Mouse (Mus musculus): ENCODE results near the gene Pprc1. TPM values are rescaled to one million over a fixed set of nuclear protein-coding genes. Genes with fewer than 3 reads are reported as not detected.

Pprc1 gene
- polyA plus RNA-seq, 1 experiment from 2014 or later: 55.2 TPM

- peak overlapping the region; percentile 87 for H3K9ac ChIP-seq (ENCODE audit: low read length)
- peak overlapping the region; percentile 89 for H3K4me3 ChIP-seq (ENCODE audit: low read depth, low read length)
- H3K27ac ChIP-seq (replicated peaks; ENCODE audit: low read depth, low read length): peak overlapping the region; percentile 80
- H3K27me3 ChIP-seq (ENCODE audit: control insufficient read depth, insufficient read depth, low read length): no peaks in the 10 kb centered on the region
- 0 out of 2 replicates have a peak, but pooled peaks cover 6% of the 10 kb centered on the region for H3K4me1 ChIP-seq (ENCODE audit: control insufficient read depth, insufficient read depth, low read length)
- under 1% methylated on average over 52 of the region's 52 CpGs for WGBS
- H3K36me3 ChIP-seq (ENCODE audit: control insufficient read depth, insufficient read depth, low read length): peaks cover under 1% of the 10 kb centered on the region; the same call in 1 of the 2 replicates
- ATAC-seq (ENCODE audit: insufficient number of reproducible peaks, low FRiP score, low TSS enrichment, low read depth): peak; percentile 88
- peak; percentile 95 for DNase-seq (ENCODE audit: low spot score)
- H3K4me2 ChIP-seq (ENCODE audit: low read depth, severe bottlenecking): peak overlapping the region; percentile 73
- H3K9me3 ChIP-seq (ENCODE audit: control insufficient read depth, low read length): no peaks in the 10 kb centered on the region
These were observed 11.8 kb downstream of the Pprc1 start for GRCm38 (mm10) chr19:46056388-46056946.

DNA sequence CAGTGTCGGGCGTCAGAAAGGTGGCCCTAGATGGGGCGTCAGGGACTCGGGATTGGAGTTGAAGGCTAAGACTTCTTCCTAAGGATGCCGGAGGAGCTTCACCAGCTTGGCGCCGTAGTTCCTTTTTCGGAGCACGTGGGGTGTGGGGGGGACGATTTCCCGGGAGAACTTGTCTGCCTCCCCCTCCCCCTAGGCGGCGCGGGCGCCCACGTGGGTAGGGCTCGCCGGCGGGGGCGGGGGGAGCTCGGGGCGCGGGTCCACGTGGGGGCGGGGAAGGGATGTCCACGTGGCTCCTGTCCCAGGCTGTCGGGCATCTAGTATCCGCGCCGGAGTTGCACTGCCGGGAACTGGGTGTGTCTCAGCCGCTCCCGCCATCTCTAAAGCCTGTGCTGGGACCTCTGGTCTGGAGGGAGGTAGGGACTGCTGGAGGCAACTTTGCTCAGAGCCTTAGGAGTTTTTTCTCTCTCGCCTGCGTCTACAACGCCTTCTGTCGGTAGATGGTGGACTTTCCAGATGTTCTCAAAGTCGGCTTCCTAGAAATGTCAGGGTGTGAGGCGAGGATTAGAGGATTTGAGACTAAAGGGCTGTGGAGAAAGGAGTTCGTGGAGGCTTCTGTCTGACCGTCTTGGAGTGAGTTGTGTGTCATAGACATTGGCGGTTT lies 12.4 kb downstream of the Pprc1 start:
- Histone ChIP-seq H3K9me3 (ENCODE audit: control insufficient read depth, low read length) (no peaks in the 10 kb centered on the region), H3K4me1 (ENCODE audit: control insufficient read depth, insufficient read depth, low read length) (0 out of 2 replicates have a peak, but pooled peaks cover 6% of the 10 kb centered on the region), H3K36me3 (ENCODE audit: control insufficient read depth, insufficient read depth, low read length) (peaks cover 5% of the 10 kb centered on the region; the same call in 1 of the 2 replicates), H3K27me3 (ENCODE audit: control insufficient read depth, insufficient read depth, low read length) (no peaks in the 10 kb centered on the region), H3K4me2 (ENCODE audit: low read depth, severe bottlenecking) (peak overlapping the region; percentile 73), H3K4me3 (ENCODE audit: low read depth, low read length) (peak overlapping the region; percentile 89), H3K9ac (ENCODE audit: low read length) (peak overlapping the region; percentile 87), H3K27ac (replicated peaks; ENCODE audit: low read depth, low read length) (peak overlapping the region; percentile 80)
- DNase-seq (ENCODE audit: low spot score) (peak; percentile 89), ATAC-seq (ENCODE audit: insufficient number of reproducible peaks, low FRiP score, low TSS enrichment, low read depth) (peak; percentile 81)
- WGBS: under 1% methylated on average over 39 of the region's 42 CpGs

DNA sequence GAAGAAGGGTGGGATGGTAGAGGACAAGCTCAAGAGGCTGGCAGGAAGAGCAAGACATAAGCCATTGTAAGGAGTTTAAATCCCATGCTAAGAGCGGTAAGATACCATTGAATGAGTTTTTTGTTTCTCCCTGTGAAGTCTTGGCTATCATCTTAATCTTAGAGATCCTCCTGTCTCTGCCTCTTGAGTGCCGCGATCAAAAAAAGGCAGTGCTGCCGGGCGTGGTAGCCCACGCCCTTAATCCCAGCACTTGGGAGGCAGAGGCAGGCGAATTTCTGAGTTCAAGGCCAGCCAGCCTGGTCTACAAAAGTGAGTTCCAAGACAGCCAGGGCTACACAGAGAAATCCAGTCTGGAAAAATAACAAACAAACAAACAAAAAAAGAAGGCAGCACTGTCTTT lies 13.8 kb downstream of the Pprc1 start:
- DNase-seq (ENCODE audit: low spot score): no peak
- H3K4me1 ChIP-seq (ENCODE audit: control insufficient read depth, insufficient read depth, low read length): 0 out of 2 replicates have a peak, but pooled peaks cover 6% of the 10 kb centered on the region
- H3K27ac ChIP-seq (replicated peaks; ENCODE audit: low read depth, low read length): no peak overlapping the region
- WGBS: 92% methylated on average over 7 of the region's 7 CpGs
- no peak overlapping the region for H3K9ac ChIP-seq (ENCODE audit: low read length)
- H3K36me3 ChIP-seq (ENCODE audit: control insufficient read depth, insufficient read depth, low read length): peaks cover 16% of the 10 kb centered on the region
- no peak for ATAC-seq (ENCODE audit: insufficient number of reproducible peaks, low FRiP score, low TSS enrichment, low read depth)
- H3K4me2 ChIP-seq (ENCODE audit: low read depth, severe bottlenecking): no peak overlapping the region
- H3K4me3 ChIP-seq (ENCODE audit: low read depth, low read length): no peak overlapping the region
- H3K9me3 ChIP-seq (ENCODE audit: control insufficient read depth, low read length): no peaks in the 10 kb centered on the region
- H3K27me3 ChIP-seq (ENCODE audit: control insufficient read depth, insufficient read depth, low read length): no peaks in the 10 kb centered on the region

DNA sequence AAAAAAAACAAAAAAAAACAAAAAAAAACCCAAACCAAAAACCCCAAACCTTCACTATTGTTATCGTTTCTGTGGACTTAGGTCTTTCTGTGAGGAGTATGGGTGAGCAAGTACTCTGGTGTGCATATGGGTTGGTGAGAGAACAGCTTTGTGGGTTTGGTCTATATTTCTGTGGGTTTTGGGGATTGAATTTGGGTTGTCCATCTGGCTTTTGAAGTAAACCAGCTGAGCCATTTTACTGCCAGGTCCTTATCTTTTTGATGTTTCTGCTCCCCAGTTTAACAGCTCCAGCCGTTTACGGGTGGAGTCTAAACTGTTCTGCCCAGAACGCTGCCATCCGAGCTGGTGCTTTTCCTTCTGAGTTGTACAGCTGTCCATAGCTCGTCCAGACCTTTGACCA lies 16.2 kb downstream of the Pprc1 start:
- Histone ChIP-seq H3K4me2 (ENCODE audit: low read depth, severe bottlenecking) (no peak overlapping the region), H3K4me1 (ENCODE audit: control insufficient read depth, insufficient read depth, low read length) (0 out of 2 replicates have a peak, but pooled peaks cover 6% of the 10 kb centered on the region), H3K9ac (ENCODE audit: low read length) (no peak overlapping the region), H3K36me3 (ENCODE audit: control insufficient read depth, insufficient read depth, low read length) (peaks cover 34% of the 10 kb centered on the region), H3K27ac (replicated peaks; ENCODE audit: low read depth, low read length) (no peak overlapping the region), H3K4me3 (ENCODE audit: low read depth, low read length) (no peak overlapping the region), H3K9me3 (ENCODE audit: control insufficient read depth, low read length) (no peaks in the 10 kb centered on the region), H3K27me3 (ENCODE audit: control insufficient read depth, insufficient read depth, low read length) (no peaks in the 10 kb centered on the region)
- DNase-seq (ENCODE audit: low spot score) (no peak), ATAC-seq (ENCODE audit: insufficient number of reproducible peaks, low FRiP score, low TSS enrichment, low read depth) (no peak)
- WGBS: 58% methylated on average over 6 of the region's 6 CpGs

GRCm38 (mm10) chr19:46068054-46068453 lies 23.4 kb downstream of the Pprc1 start:
- 75% methylated on average over 10 of the region's 10 CpGs for WGBS
- no peaks in the 10 kb centered on the region for H3K27me3 ChIP-seq (ENCODE audit: control insufficient read depth, insufficient read depth, low read length)

DNA sequence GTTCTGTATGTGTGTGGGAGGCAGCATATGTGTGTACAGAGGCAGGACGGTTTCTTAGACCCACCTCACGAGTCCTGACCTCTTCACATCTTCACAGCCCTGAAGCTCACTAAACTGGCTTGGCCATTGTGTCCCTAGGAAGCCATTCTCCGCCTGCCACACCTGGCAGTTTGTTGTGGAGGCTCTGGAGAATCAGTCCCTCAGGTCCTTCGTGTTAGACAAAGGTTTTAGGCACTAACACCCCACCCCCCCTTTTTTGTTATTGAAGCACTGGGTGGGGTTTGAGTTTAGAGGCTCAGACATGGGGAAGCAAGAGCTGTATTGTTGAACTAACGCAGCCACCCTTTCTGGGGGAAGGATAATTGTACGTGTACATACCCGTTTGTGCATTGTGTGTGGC lies 28.6 kb downstream of the Pprc1 start:
- no peak overlapping the region for H3K9ac ChIP-seq (ENCODE audit: low read length)
- no peak overlapping the region for H3K4me2 ChIP-seq (ENCODE audit: low read depth, severe bottlenecking)
- ATAC-seq (ENCODE audit: insufficient number of reproducible peaks, low FRiP score, low TSS enrichment, low read depth) (no peak), DNase-seq (ENCODE audit: low spot score) (no peak)
- WGBS: 88% methylated on average over 7 of the region's 7 CpGs
- H3K36me3 ChIP-seq (ENCODE audit: control insufficient read depth, insufficient read depth, low read length): peaks cover 19% of the 10 kb centered on the region
- peaks cover 4% of the 10 kb centered on the region; the same call in 1 of the 2 replicates for H3K4me1 ChIP-seq (ENCODE audit: control insufficient read depth, insufficient read depth, low read length)
- no peaks in the 10 kb centered on the region for H3K9me3 ChIP-seq (ENCODE audit: control insufficient read depth, low read length)
- no peak overlapping the region for H3K4me3 ChIP-seq (ENCODE audit: low read depth, low read length)
- H3K27me3 ChIP-seq (ENCODE audit: control insufficient read depth, insufficient read depth, low read length): no peaks in the 10 kb centered on the region
- H3K27ac ChIP-seq (replicated peaks; ENCODE audit: low read depth, low read length): no peak overlapping the region

More at GRCm38 (mm10) chr19:46068054-46068453, 23.4 kb downstream of the Pprc1 start:
- Histone ChIP-seq H3K9me3 (ENCODE audit: control insufficient read depth, low read length) (no peaks in the 10 kb centered on the region), H3K4me3 (ENCODE audit: low read depth, low read length) (no peak overlapping the region), H3K4me1 (ENCODE audit: control insufficient read depth, insufficient read depth, low read length) (no peaks in the 10 kb centered on the region), H3K9ac (ENCODE audit: low read length) (no peak overlapping the region), H3K4me2 (ENCODE audit: low read depth, severe bottlenecking) (no peak overlapping the region), H3K27ac (replicated peaks; ENCODE audit: low read depth, low read length) (no peak overlapping the region), H3K36me3 (ENCODE audit: control insufficient read depth, insufficient read depth, low read length) (peaks cover 46% of the 10 kb centered on the region)
- no peak for ATAC-seq (ENCODE audit: insufficient number of reproducible peaks, low FRiP score, low TSS enrichment, low read depth)
- no peak for DNase-seq (ENCODE audit: low spot score)

DNA sequence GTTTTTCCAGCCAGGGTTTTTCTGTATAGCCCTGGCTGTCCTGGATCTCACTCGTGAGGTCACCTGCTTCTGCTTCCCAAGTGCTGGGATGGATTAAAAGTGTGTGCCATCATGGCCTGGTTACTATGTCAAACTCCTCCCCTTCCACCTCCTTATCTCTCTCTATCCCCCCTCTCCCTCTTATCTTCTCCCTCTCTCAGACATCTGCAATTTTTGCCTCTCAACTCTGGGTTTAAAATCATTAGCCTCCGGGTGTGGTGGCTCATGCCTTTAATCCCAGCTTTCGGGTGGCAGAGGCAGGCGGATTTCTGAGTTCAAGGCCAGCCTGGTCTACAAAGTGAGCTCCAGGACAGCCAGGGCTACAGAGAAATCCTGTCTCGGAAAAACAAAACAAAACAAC lies 29.6 kb downstream of the Pprc1 start:
- ATAC-seq (ENCODE audit: insufficient number of reproducible peaks, low FRiP score, low TSS enrichment, low read depth): no peak
- H3K4me3 ChIP-seq (ENCODE audit: low read depth, low read length): no peak overlapping the region
- no peak for DNase-seq (ENCODE audit: low spot score)
- 95% methylated on average over 5 of the region's 5 CpGs for WGBS
- peaks cover 4% of the 10 kb centered on the region; the same call in 1 of the 2 replicates for H3K4me1 ChIP-seq (ENCODE audit: control insufficient read depth, insufficient read depth, low read length)
- H3K27me3 ChIP-seq (ENCODE audit: control insufficient read depth, insufficient read depth, low read length): no peaks in the 10 kb centered on the region
- H3K9ac ChIP-seq (ENCODE audit: low read length): no peak overlapping the region
- no peaks in the 10 kb centered on the region for H3K9me3 ChIP-seq (ENCODE audit: control insufficient read depth, low read length)
- H3K4me2 ChIP-seq (ENCODE audit: low read depth, severe bottlenecking): no peak overlapping the region
- peaks cover 18% of the 10 kb centered on the region for H3K36me3 ChIP-seq (ENCODE audit: control insufficient read depth, insufficient read depth, low read length)
- no peak overlapping the region for H3K27ac ChIP-seq (replicated peaks; ENCODE audit: low read depth, low read length)

- H3K36me3 ChIP-seq (ENCODE audit: control insufficient read depth, insufficient read depth, low read length): peaks cover 10% of the 10 kb centered on the region; the same call in 1 of the 2 replicates
- peak within 1 kb of the TSS; percentile 84 for H3K4me2 ChIP-seq (ENCODE audit: low read depth, severe bottlenecking)
- peak within 1 kb of the TSS; percentile 92 for H3K4me3 ChIP-seq (ENCODE audit: low read depth, low read length)
- H3K27ac ChIP-seq (replicated peaks; ENCODE audit: low read depth, low read length): peak within 1 kb of the TSS; percentile 18; the same call in 1 of the 2 replicates
- peak; percentile 99 for DNase-seq (ENCODE audit: low spot score)
- H3K9ac ChIP-seq (ENCODE audit: low read length): peak within 1 kb of the TSS; percentile 73
- H3K4me1 ChIP-seq (ENCODE audit: control insufficient read depth, insufficient read depth, low read length): peaks cover 4% of the 10 kb centered on the region; the same call in 1 of the 2 replicates
- no peaks in the 10 kb centered on the region for H3K9me3 ChIP-seq (ENCODE audit: control insufficient read depth, low read length)
- under 1% methylated on average over 66 of the region's 66 CpGs for WGBS
- peak; percentile 92 for ATAC-seq (ENCODE audit: insufficient number of reproducible peaks, low FRiP score, low TSS enrichment, low read depth)
- no peaks in the 10 kb centered on the region for H3K27me3 ChIP-seq (ENCODE audit: control insufficient read depth, insufficient read depth, low read length)
These were observed 31.2 kb downstream of the Pprc1 start, which contains the start of gene Nolc1 for GRCm38 (mm10) chr19:46075616-46076607. Gene Nolc1 (plus strand): TSS chr19:46075863.

Data from limb, embryonic 11.5 days (tissue).